Mouse (Mus musculus) thymus, adult 2 months (tissue): ENCODE data around the gene Olfr1087.

Source experiments
- CTCF ChIP-seq: fragments of 200-500 bp; IDR thresholded peaks from 2 replicates; pipeline ENCODE4 v1.5.1; 2012; ENCODE audit warnings: mild to moderate bottlenecking, control low read depth, low read length, moderate library complexity, borderline replicate concordance; ENCODE audit not compliant: control insufficient read depth, poor library complexity, insufficient read depth; ENCODE audit errors: extremely low read depth
- POLR2A ChIP-seq: fragments of 200-500 bp; IDR thresholded peaks from 2 replicates; pipeline ENCODE4 v1.6.1; 2012; ENCODE audit warnings: mild to moderate bottlenecking, low read length, control low read depth, moderate library complexity; ENCODE audit not compliant: control insufficient read depth, poor library complexity, insufficient read depth; ENCODE audit errors: extremely low read depth

GRCm38 (mm10) chr2:86698295-86698694 lies at the start of gene Olfr1087:
- TF ChIP-seq CTCF (no peak), POLR2A (no peak)
